Mouse (Mus musculus) lung, postnatal 4 days (tissue): Measurements from ENCODE around the gene Pbx2.
A peak's percentile ranks its signal among the peaks of the same experiment; 100 is the strongest.

ENCODE experiments used
- DNase-seq, 2 experiments: peaks; one replicate each; pipeline ENCODE4 v3.0.0; 2021

Pbx2 gene

DNA sequence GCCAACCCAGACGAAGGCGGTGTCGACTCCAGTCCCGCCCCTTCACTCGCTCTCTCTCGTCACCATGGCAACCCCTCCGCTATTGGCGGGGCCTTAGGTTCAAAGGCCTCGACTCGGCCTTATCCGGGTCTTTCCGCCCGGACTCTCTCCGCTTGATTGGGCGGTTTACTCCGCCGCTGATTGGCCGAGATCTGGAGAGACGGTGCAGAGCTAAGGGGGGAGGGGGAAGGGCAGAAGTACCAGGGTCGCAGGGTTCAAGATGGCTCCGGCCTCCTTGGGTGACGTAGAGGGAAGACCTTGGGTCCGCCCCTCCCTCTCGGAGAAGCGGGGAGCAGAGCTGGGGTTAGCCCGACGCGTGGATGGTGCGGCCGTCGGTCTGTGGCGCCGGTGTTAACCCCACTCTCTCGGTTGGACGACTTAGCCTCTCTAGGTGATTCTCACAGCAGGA, 13.0 kb downstream of the Pbx2 start, which contains the start of gene Agpat1:
TSS of gene Agpat1 (plus strand) at position 202 of the 448 bp plus-strand sequence.
- DNase-seq: peak; percentile 99

DNA sequence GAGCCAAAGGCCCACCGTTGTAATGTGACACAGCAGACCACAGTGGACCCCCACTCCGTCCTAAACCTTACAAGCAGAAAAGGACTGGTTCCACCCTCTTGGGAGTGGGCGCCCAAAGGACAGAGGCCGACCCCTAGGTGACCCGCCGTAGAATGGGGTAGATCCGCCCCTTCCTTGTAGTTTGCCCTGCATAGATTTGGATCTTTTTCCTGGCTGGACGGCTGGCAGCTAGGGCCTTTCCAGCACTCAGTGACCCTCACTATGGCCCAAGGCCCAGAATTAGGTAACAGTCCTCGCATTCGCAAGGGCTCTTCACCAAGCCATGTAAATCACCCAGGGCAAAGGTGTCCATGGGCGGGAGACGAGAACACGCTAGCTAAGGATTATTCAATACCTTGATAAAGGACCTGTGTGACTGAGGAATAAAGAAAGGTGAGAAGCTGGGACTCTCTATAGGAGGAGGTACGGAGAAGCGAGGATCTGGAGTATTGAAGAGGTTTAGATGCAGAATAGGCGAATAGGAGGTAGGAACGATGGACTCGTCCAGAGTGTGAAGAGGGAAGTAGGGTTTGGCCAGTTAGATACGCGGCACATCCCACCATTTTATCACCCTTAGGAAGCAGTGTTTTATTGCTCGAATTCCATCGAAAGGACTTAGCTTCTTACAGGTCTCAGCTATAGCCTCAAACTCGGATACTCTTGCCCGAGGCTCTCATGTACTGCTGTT, 13.6 kb downstream of the Pbx2 start:
- DNase-seq: peak; percentile 70 to 80

DNA sequence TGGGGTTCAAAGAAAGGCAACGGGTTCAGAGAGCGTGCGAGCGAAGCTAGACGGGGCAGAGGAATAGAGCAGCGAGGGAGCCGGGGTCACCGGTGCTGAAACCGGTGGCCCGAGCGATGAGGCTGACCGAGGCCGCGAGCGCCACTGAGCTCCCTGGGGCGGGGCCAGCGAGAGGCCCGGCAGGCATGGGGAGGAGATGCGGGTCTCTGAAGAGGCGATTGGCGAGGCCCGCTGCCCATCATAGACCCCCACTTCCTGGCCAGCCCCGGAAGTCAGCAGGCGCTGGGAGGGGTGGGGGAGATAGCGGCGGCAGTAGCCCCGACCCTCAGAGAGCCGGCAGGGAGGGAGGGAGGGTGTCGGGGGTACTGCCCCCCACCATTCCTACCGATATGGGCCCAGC, 14.5 kb downstream of the Pbx2 start:
- DNase-seq: peak; percentile 98

- peak in 1 of 2 experiments; percentile 54 for DNase-seq
These were observed 15.3 kb downstream of the Pbx2 start for GRCm38 (mm10) chr17:34606186-34607039.

- no peak for DNase-seq
These were observed 16.9 kb downstream of the Pbx2 start for GRCm38 (mm10) chr17:34607997-34608396.

DNA sequence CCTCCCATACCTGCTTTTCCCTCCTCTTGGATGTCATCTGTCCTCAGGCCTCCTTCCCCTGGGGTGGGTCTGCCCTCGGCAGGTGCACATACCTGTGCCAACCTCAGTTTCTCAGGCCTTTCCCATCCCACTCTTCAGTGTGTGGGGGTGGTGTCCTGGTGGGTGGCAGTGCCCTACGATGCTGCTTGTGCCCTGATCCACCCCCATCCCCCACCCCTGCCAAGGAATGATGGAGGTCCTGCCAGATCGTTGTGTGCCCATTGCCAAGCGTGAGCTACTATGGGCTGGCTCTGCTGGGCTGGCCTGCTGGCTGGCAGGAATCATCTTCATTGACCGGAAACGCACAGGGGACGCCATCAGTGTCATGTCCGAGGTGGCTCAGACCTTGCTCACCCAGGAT, 20.0 kb downstream of the Pbx2 start:
- no peak for DNase-seq

DNA sequence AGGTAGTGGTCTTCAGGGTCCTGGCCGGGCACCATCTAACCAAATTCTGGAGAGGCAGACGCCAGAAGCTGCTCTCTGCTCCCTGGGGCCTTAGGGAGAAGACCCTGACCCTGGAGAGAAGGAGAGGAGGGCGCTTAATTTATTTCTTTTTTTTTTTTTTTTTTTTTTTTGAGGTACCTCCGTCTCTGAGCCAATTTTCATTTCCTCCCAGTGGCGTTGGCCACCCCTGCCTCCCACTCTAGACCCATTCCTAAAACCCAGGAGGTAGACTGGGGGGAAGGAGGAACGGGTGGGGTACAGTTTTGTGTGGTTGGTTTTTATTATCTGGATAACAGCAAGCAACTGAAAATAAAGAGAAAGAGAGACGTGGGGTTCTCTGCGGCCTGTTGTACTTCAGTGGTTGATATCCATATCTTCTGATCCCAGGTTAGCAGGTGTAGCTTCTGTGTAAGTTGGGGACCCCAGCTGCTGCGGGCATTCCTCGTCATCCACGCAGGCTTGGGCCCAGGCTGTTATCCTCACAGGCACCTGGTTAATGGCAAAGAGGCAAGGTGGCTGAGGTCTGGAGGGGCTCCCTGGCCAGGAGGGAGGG, 22.1 kb downstream of the Pbx2 start:
- DNase-seq: no peak

GRCm38 (mm10) chr17:34613830-34614229, 22.8 kb downstream of the Pbx2 start:
- peak in 1 of 2 experiments; percentile 21 for DNase-seq

- no peak for DNase-seq
These were observed 24.8 kb downstream of the Pbx2 start, which contains the start of gene Egfl8 for GRCm38 (mm10) chr17:34615871-34616270. Gene Egfl8, minus strand, starts transcription at chr17:34615971.

DNA sequence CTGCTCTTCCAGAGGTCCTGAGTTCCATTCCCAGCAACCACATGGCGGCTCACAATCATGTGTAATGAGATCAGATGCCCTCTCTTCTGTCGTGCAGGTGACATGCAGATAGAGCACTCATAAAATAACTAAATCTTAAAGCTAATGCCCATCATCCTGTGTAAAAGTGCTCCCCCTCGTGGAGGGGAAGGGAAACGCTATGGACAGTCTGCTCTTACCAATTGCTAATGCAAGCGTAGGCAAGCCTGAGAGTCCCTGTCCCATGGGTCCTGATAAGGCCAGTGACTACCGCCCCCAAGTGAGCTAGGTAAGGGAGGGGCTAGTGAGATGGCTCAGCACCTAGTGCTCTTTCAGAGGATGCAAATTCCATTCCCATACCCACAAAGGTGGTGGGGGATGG, 27.9 kb downstream of the Pbx2 start:
- peak; percentile 63 to 84 for DNase-seq

DNA sequence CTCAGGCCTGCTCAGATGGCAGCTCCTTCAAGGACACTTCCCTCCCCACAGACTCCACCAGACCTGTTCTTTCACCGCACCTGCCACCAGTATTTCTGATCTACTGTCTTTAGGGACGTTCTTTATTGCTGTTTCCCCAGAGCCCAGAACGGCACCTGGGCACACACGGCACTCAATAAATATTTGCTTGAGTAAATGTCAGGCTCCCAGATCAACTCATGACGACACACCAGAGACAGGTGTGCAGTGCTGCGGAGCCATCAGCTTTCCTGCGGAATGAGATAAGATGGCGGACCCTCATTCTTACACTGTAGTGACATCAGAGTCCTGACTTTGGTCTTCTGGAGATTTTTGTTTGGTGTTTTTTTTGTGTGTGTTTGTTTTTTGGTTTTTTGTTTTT, 29.9 kb downstream of the Pbx2 start:
- no peak for DNase-seq

GRCm38 (mm10) chr17:34623161-34623560, 32.1 kb downstream of the Pbx2 start:
- no peak for DNase-seq

DNA sequence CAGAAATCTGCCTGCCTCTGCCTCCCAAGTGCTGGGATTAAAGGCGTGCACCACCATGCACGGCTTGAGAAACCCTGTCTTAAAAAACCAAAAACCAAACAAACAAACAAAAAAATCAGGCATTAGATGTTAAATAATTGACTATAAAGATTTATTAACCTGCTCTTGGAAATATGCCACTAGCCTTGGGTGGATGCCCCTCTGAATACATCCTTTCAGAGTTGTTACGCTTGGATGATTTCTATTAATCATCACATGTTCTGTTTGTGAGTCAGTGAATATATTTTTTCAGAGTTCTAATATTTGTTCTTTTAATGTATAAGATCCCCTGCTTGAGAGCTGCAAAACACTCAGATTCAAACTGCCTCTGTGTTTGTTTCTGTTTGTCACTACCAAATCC, 33.9 kb downstream of the Pbx2 start:
- no peak for DNase-seq

- DNase-seq: no peak
These were observed 35.2 kb downstream of the Pbx2 start for GRCm38 (mm10) chr17:34626062-34626772.

GRCm38 (mm10) chr17:34626773-34627092, 35.7 kb downstream of the Pbx2 start:
- DNase-seq: peak; percentile 43 to 55

GRCm38 (mm10) chr17:34627093-34627942, 36.3 kb downstream of the Pbx2 start:
- peak; percentile 89 to 93 for DNase-seq

DNA sequence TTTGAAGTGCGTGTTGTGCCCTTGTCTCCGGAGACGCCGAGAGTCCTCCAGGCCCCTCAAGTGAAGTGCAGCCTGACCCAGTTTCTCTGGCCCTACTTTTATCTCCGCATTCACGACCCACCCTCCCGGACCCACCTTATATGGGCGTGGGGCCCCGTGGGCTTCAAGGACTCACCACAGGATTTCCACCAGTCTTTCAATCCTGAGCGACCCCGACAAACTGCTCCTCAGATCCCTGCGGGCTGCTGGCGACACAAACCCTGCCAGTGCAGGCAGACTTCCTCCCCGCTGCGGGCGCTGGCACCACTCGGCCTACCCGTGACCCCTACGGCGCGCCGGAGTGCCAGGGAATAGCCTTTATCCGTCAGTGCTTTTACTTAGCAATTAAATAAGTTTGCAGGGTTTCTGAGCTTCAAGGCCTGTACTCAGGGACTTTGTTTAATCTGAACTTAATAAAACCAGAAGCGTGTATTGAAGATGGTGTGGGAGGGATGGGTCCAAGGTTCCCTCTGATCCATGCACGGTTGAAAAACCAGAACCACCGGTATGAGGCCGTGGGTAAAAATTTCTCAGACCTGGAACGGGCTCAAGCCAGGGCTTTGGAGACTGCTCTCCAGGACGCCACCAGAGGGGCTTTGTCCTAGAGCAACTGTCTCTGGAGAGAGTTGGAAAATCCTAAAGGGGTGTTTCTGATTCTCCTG, 37.0 kb downstream of the Pbx2 start, which contains the start of gene Ppt2:
TSS of gene Ppt2 (minus strand) at position 568 of the 701 bp plus-strand sequence.
- DNase-seq: no peak

- DNase-seq: no peak
These were observed 37.5 kb downstream of the Pbx2 start for GRCm38 (mm10) chr17:34628644-34628967.

GRCm38 (mm10) chr17:34629221-34629751, 38.2 kb downstream of the Pbx2 start, which contains the start of gene Prrt1:
Gene Prrt1, plus strand, starts transcription at chr17:34629533.
- no peak for DNase-seq

DNA sequence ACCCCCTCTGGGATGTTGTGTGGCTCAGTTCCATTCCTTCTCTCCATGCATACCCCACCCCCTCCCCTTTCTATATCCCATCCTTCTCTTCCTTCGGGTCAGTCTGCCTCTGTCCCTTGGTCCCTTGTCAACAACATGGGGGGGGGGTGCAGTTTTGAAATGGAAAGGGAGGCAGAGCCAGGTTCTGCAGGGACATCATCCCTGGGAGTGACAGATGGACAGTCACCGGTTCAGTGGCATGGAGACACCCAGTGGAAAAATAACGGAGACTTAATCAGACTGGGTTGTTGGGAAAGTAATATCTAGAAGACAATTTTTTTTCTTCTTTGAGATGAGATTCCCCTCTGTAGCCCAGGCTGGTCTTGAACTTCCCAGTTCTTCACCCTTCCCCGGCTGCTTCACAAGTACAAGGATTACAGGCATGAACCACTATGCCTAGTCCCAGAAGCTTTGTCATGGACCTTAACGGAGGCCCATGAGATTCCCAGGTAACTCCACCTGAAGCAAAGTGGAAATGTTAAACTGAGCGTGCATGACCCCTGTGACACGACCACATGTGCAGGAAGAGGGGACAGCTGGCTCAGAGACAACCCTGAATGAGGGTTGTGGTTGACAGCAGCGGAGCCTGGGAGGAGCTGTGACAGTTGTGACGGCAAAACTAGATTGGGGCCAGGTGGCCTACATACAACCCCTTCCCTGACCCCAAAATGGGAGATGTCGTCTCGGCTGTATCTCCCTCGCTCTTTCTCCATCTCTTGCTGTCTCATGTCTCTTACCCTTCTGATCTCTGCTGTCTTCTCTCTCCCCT, 38.9 kb downstream of the Pbx2 start:
- DNase-seq: no peak
